Mouse (Mus musculus) layer of hippocampus, adult 8-10 months (tissue): ENCODE measurements around the gene Oas1e. TPM values are rescaled to one million over a fixed set of nuclear protein-coding genes. Genes with fewer than 3 reads are reported as not detected.
A peak's percentile ranks its signal among the peaks of the same experiment; 100 is the strongest.
"Not testable (repeated sequence)": the region's sequence is repeated elsewhere in the genome, so short reads cannot be mapped to it uniquely, and the experiment has no call there.

Source experiments
- DNase-seq, 2 experiments: peaks; one replicate each; pipeline ENCODE4 v3.0.0; 2022; ENCODE audit warnings: low spot score in 2 of 2
- total RNA-seq, 4 experiments: library from RNA; stranded (reverse); gene quantifications; 2 replicates each; pipeline ENCODE4 v1.2.4; 2022

The Oas1e gene
- not detected for total RNA-seq

- DNase-seq = not testable (repeated sequence)
These were observed at the start of gene Oas1e for GRCm38 (mm10) chr5:120795480-120796034. Gene Oas1e, minus strand, starts transcription at chr5:120795530.

- DNase-seq = no peak
These were observed 49.4 kb upstream of the Oas1e start for GRCm38 (mm10) chr5:120844713-120845112.

- DNase-seq = peak in 1 of 2 experiments; percentile 27
These were observed 41.6 kb upstream of the Oas1e start for GRCm38 (mm10) chr5:120836731-120837585.

- DNase-seq = no peak
These were observed 38.3 kb upstream of the Oas1e start for GRCm38 (mm10) chr5:120833335-120834280.

GRCm38 (mm10) chr5:120831031-120831430, 35.7 kb upstream of the Oas1e start:
- DNase-seq = no peak

- no peak for DNase-seq
These were observed 23.7 kb upstream of the Oas1e start for GRCm38 (mm10) chr5:120818999-120819398.

GRCm38 (mm10) chr5:120815949-120816348, 20.6 kb upstream of the Oas1e start:
- DNase-seq = no peak

GRCm38 (mm10) chr5:120813023-120813422, 17.7 kb upstream of the Oas1e start:
- DNase-seq = no peak

GRCm38 (mm10) chr5:120811951-120812819, 16.9 kb upstream of the Oas1e start, which contains the start of gene Oas1c:
Gene Oas1c, minus strand, starts transcription at chr5:120812514.
- peak; percentile 56 to 67 for DNase-seq

GRCm38 (mm10) chr5:120809171-120809570, 13.8 kb upstream of the Oas1e start:
- DNase-seq = no peak

- peak in 1 of 2 experiments; percentile 53 for DNase-seq
These were observed 11.1 kb upstream of the Oas1e start for GRCm38 (mm10) chr5:120806458-120806857.

- DNase-seq = no peak
These were observed 8.3 kb upstream of the Oas1e start for GRCm38 (mm10) chr5:120803596-120803995.

- not testable (repeated sequence) for DNase-seq
These were observed 3.6 kb upstream of the Oas1e start for GRCm38 (mm10) chr5:120798943-120799342.

- DNase-seq = not testable (repeated sequence)
These were observed 2.8 kb upstream of the Oas1e start for GRCm38 (mm10) chr5:120798147-120798546.

- DNase-seq = peak in 1 of 2 experiments; percentile 49
These were observed 2.3 kb downstream of the Oas1e start for GRCm38 (mm10) chr5:120793043-120793442.

GRCm38 (mm10) chr5:120787042-120787441, 8.3 kb downstream of the Oas1e start:
- DNase-seq = no peak

GRCm38 (mm10) chr5:120782446-120782845, 12.9 kb downstream of the Oas1e start:
- no peak for DNase-seq

- DNase-seq = no peak
These were observed 13.7 kb downstream of the Oas1e start for GRCm38 (mm10) chr5:120781646-120782045.

GRCm38 (mm10) chr5:120779922-120780321, 15.4 kb downstream of the Oas1e start:
- DNase-seq = peak in 1 of 2 experiments; percentile 9

GRCm38 (mm10) chr5:120778941-120779340, 16.4 kb downstream of the Oas1e start:
- DNase-seq = no peak
